Mouse (Mus musculus) C2C12 (cell line): ENCODE measurements around the gene Gm42878.

Experiments
- CEBPB ChIP-seq: IDR thresholded peaks from one replicate; pipeline ENCODE4 v1.6.1; 2011; ENCODE audit warnings: low read depth, mild to moderate bottlenecking, control low read depth, moderate library complexity
- CTCF ChIP-seq: IDR thresholded peaks from one replicate; pipeline ENCODE4 v1.5.1; 2011; ENCODE audit not compliant: control insufficient read depth, insufficient read depth, insufficient read length
- MAX ChIP-seq: IDR thresholded peaks from one replicate; pipeline ENCODE4 v1.6.1; 2011; ENCODE audit warnings: mild to moderate bottlenecking, control low read depth
- MYOD1 ChIP-seq: IDR thresholded peaks from one replicate; pipeline ENCODE4 v1.6.1; 2011; ENCODE audit warnings: low read depth; ENCODE audit not compliant: control insufficient read depth, insufficient read length
- MYOG ChIP-seq: IDR thresholded peaks from one replicate; pipeline ENCODE4 v1.6.1; 2011; ENCODE audit not compliant: control insufficient read depth, insufficient read length; ENCODE audit errors: extremely low read depth
- USF1 ChIP-seq: IDR thresholded peaks from one replicate; pipeline ENCODE4 v1.6.1; 2011; ENCODE audit warnings: low read depth, mild to moderate bottlenecking, control low read depth, moderate library complexity

GRCm38 (mm10) chr5:121591417-121592063 is 46.3 kb upstream of the Gm42878 start:
- TF ChIP-seq CTCF (no peak), MAX (no peak), CEBPB (no peak), USF1 (no peak), MYOD1 (no peak), MYOG (no peak)
